Mouse (Mus musculus): ENCODE data around the gene Muc5b. TPM values are rescaled to one million over a fixed set of nuclear protein-coding genes. Genes with fewer than 3 reads are reported as not detected.

Gene Muc5b
- polyA plus RNA-seq, 1 experiment, result under 0.01 TPM

DNA sequence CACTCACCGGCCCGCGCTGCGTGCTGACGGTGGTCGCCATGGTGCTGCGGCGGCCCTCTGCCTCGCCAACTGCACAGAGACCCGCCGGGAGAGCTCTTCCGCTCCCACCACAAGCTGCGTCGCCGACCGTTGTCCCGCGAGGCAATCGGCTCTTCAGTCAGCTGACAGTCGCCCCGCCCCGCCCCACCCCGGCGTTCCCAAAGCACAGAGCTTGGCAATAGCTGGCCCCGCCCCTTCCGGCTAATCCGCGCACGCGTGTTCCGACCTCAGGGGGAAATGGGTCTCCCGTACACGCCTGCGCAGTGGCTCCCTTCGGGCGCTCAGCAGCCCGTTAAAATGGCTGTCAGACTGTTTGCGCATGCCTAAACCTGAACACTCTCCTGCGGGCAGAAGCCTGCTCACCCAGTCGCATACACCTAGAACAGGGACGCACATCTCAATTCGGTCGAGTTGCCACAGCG is 63.4 kb downstream of the Muc5b start:
- H3K36me3 ChIP-seq (ENCODE audit: control insufficient read depth, insufficient read depth), result no peaks in the 10 kb centered on the region
- no peak for TF ChIP-seq MYOD1 (IDR thresholded peaks at IDR 0.05; ENCODE audit: control insufficient read depth, insufficient read length, low read depth)
- no peak for TF ChIP-seq CTCF (IDR thresholded peaks at IDR 0.05; ENCODE audit: control insufficient read depth, insufficient read depth, insufficient read length)
- TF ChIP-seq USF1 (IDR thresholded peaks at IDR 0.05; ENCODE audit: low read depth), result no peak
- TF ChIP-seq CEBPB (IDR thresholded peaks at IDR 0.05; ENCODE audit: low read depth), result no peak
- no peak for TF ChIP-seq MYOG (IDR thresholded peaks at IDR 0.05; ENCODE audit: control insufficient read depth, extremely low read depth, insufficient read length)
- TF ChIP-seq FOSL1 (IDR thresholded peaks at IDR 0.05; ENCODE audit: insufficient read depth, low read length, poor library complexity, severe bottlenecking), result no peak
- TF ChIP-seq MAX (IDR thresholded peaks at IDR 0.05), result no peak
- H3K79me2 ChIP-seq (ENCODE audit: control insufficient read depth, insufficient read depth), result peaks cover 48% of the 10 kb centered on the region
- peak overlapping the region; percentile 91 for H3ac ChIP-seq (ENCODE audit: control insufficient read depth, insufficient read length, low read depth)
- H3K4me3 ChIP-seq (ENCODE audit: insufficient read depth, poor library complexity, severe bottlenecking), result peak overlapping the region; percentile 71
- peaks cover 13% of the 10 kb centered on the region for H3K27me3 ChIP-seq (ENCODE audit: control insufficient read depth, insufficient read depth, insufficient read length)
- peaks cover 29% of the 10 kb centered on the region for H3K79me3 ChIP-seq (ENCODE audit: low read depth)

DNA sequence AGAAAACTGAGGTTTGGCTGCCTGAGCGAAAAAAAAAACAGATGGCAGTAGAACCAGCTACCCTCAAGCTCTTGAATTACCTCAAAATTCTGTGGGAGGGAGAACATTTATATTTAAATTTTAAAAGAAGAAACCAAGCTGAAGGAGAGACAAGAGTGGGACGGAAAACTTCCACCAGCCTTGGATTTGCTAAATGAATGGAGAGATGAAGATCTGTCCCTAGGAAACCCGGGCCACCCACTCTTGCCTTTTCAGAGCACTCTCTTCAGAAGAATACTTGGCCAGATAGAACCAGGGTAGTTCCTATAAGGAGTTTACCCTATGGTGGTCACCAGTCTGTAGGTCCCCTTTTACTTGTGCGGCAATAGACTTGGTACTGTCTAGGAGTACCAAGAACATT is 63.9 kb downstream of the Muc5b start:
- peaks cover 13% of the 10 kb centered on the region for H3K27me3 ChIP-seq (ENCODE audit: control insufficient read depth, insufficient read depth, insufficient read length)
- H3ac ChIP-seq (ENCODE audit: control insufficient read depth, insufficient read length, low read depth), result peak overlapping the region; percentile 19
- peaks cover 43% of the 10 kb centered on the region for H3K79me2 ChIP-seq (ENCODE audit: control insufficient read depth, insufficient read depth)
- H3K79me3 ChIP-seq (ENCODE audit: low read depth), result peaks cover 25% of the 10 kb centered on the region
- peak overlapping the region; percentile 71 for H3K4me3 ChIP-seq (ENCODE audit: insufficient read depth, poor library complexity, severe bottlenecking)
- no peaks in the 10 kb centered on the region for H3K36me3 ChIP-seq (ENCODE audit: control insufficient read depth, insufficient read depth)
- TF ChIP-seq CEBPB (IDR thresholded peaks at IDR 0.05; ENCODE audit: low read depth) (no peak), USF1 (IDR thresholded peaks at IDR 0.05; ENCODE audit: low read depth) (no peak), CTCF (IDR thresholded peaks at IDR 0.05; ENCODE audit: control insufficient read depth, insufficient read depth, insufficient read length) (no peak), MAX (IDR thresholded peaks at IDR 0.05) (no peak), MYOD1 (IDR thresholded peaks at IDR 0.05; ENCODE audit: control insufficient read depth, insufficient read length, low read depth) (no peak), MYOG (IDR thresholded peaks at IDR 0.05; ENCODE audit: control insufficient read depth, extremely low read depth, insufficient read length) (no peak), FOSL1 (IDR thresholded peaks at IDR 0.05; ENCODE audit: insufficient read depth, low read length, poor library complexity, severe bottlenecking) (no peak)

DNA sequence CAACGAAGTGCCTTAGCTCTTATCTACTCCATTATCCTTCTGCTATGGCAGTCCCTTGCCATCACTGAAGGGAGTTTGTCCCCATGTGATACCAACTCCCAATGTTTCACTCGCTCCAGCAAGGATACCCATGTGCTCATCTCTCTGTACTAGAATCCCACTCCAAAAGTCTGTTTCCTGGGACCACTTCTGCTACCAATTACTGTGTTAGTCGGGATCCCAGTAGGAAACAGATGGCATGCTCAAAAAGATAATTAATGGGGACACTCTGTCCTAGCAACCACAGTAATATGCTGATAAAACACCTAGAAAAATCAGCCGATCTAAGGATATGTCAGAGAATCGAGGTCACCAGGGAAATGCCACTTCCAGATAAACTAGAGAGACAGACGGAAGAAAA is 69.7 kb downstream of the Muc5b start:
- no peaks in the 10 kb centered on the region for H3K79me2 ChIP-seq (ENCODE audit: control insufficient read depth, insufficient read depth)
- H3K79me3 ChIP-seq (ENCODE audit: low read depth), result no peaks in the 10 kb centered on the region
- H3ac ChIP-seq (ENCODE audit: control insufficient read depth, insufficient read length, low read depth), result no peak overlapping the region
- no peak for TF ChIP-seq USF1 (IDR thresholded peaks at IDR 0.05; ENCODE audit: low read depth)
- TF ChIP-seq CEBPB (IDR thresholded peaks at IDR 0.05; ENCODE audit: low read depth), result no peak
- TF ChIP-seq CTCF (IDR thresholded peaks at IDR 0.05; ENCODE audit: control insufficient read depth, insufficient read depth, insufficient read length), result no peak
- TF ChIP-seq MYOG (IDR thresholded peaks at IDR 0.05; ENCODE audit: control insufficient read depth, extremely low read depth, insufficient read length), result no peak
- no peak for TF ChIP-seq MAX (IDR thresholded peaks at IDR 0.05)
- no peak for TF ChIP-seq FOSL1 (IDR thresholded peaks at IDR 0.05; ENCODE audit: insufficient read depth, low read length, poor library complexity, severe bottlenecking)
- TF ChIP-seq MYOD1 (IDR thresholded peaks at IDR 0.05; ENCODE audit: control insufficient read depth, insufficient read length, low read depth), result no peak
- H3K36me3 ChIP-seq (ENCODE audit: control insufficient read depth, insufficient read depth), result no peaks in the 10 kb centered on the region
- no peak overlapping the region for H3K4me3 ChIP-seq (ENCODE audit: insufficient read depth, poor library complexity, severe bottlenecking)
- peaks cover 40% of the 10 kb centered on the region for H3K27me3 ChIP-seq (ENCODE audit: control insufficient read depth, insufficient read depth, insufficient read length)

DNA sequence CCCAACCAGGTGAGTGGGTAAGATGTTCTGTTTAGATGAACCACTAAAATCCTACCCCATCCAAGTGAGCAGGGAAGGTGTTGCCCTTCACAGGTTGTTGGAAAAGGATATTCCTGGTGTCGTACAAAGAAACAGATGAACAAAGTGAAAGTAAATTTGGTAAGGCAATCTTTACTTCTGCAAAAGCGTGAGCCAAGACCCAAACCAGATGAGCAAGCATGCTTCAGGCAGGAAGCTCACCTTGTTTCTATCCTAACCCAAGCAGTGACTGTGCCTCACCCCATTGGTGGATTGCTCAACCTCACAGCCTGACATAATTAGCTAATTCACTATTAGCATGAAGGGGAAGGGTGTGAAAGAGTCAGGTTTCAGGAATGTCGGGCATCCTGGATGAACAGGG is 72.4 kb downstream of the Muc5b start:
- Histone ChIP-seq H3K79me2 (ENCODE audit: control insufficient read depth, insufficient read depth) (no peaks in the 10 kb centered on the region), H3K27me3 (ENCODE audit: control insufficient read depth, insufficient read depth, insufficient read length) (peaks cover 32% of the 10 kb centered on the region), H3ac (ENCODE audit: control insufficient read depth, insufficient read length, low read depth) (no peak overlapping the region), H3K36me3 (ENCODE audit: control insufficient read depth, insufficient read depth) (no peaks in the 10 kb centered on the region), H3K4me3 (ENCODE audit: insufficient read depth, poor library complexity, severe bottlenecking) (no peak overlapping the region), H3K79me3 (ENCODE audit: low read depth) (no peaks in the 10 kb centered on the region)
- no peak for TF ChIP-seq CTCF (IDR thresholded peaks at IDR 0.05; ENCODE audit: control insufficient read depth, insufficient read depth, insufficient read length)
- no peak for TF ChIP-seq CEBPB (IDR thresholded peaks at IDR 0.05; ENCODE audit: low read depth)
- no peak for TF ChIP-seq MAX (IDR thresholded peaks at IDR 0.05)
- no peak for TF ChIP-seq FOSL1 (IDR thresholded peaks at IDR 0.05; ENCODE audit: insufficient read depth, low read length, poor library complexity, severe bottlenecking)
- no peak for TF ChIP-seq MYOG (IDR thresholded peaks at IDR 0.05; ENCODE audit: control insufficient read depth, extremely low read depth, insufficient read length)
- TF ChIP-seq USF1 (IDR thresholded peaks at IDR 0.05; ENCODE audit: low read depth), result no peak
- no peak for TF ChIP-seq MYOD1 (IDR thresholded peaks at IDR 0.05; ENCODE audit: control insufficient read depth, insufficient read length, low read depth)

DNA sequence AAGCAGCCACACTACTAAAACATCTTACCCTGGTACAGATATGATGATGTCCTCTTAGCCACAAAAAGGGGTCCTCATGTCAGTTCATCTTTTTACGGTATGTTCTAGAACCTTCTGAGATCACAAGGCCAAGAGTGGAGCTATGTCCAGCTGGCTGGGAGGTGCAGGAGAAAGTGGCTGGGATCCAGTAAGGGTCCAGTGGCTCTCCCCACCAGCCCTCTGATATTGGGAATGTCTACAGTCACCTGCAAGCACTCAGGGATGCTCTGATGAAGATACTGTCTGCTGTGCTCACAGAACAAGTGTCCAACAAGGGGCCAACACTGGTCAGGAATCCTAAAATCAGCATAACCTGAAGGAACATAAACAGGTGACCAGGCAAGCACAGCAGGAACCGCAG is 79.5 kb downstream of the Muc5b start, which contains the start of gene Tollip:
TSS of gene Tollip (minus strand) at position 101 of the 400 bp plus-strand sequence.
- no peaks in the 10 kb centered on the region for H3K79me2 ChIP-seq (ENCODE audit: control insufficient read depth, insufficient read depth)
- no peak for TF ChIP-seq USF1 (IDR thresholded peaks at IDR 0.05; ENCODE audit: low read depth)
- no peak for TF ChIP-seq FOSL1 (IDR thresholded peaks at IDR 0.05; ENCODE audit: insufficient read depth, low read length, poor library complexity, severe bottlenecking)
- no peak for TF ChIP-seq CEBPB (IDR thresholded peaks at IDR 0.05; ENCODE audit: low read depth)
- no peak for TF ChIP-seq CTCF (IDR thresholded peaks at IDR 0.05; ENCODE audit: control insufficient read depth, insufficient read depth, insufficient read length)
- TF ChIP-seq MYOD1 (IDR thresholded peaks at IDR 0.05; ENCODE audit: control insufficient read depth, insufficient read length, low read depth), result no peak
- no peak for TF ChIP-seq MYOG (IDR thresholded peaks at IDR 0.05; ENCODE audit: control insufficient read depth, extremely low read depth, insufficient read length)
- no peak for TF ChIP-seq MAX (IDR thresholded peaks at IDR 0.05)
- no peak within 1 kb of the TSS for H3ac ChIP-seq (ENCODE audit: control insufficient read depth, insufficient read length, low read depth)

More for the DNA sequence above, 79.5 kb downstream of the Muc5b start, which contains the start of gene Tollip:
- no peak within 1 kb of the TSS for H3K4me3 ChIP-seq (ENCODE audit: insufficient read depth, poor library complexity, severe bottlenecking)
- no peaks in the 10 kb centered on the region for H3K79me3 ChIP-seq (ENCODE audit: low read depth)
- no peaks in the 10 kb centered on the region for H3K36me3 ChIP-seq (ENCODE audit: control insufficient read depth, insufficient read depth)
- peaks cover 10% of the 10 kb centered on the region for H3K27me3 ChIP-seq (ENCODE audit: control insufficient read depth, insufficient read depth, insufficient read length)

Other genes with a start within 250 kb of the Muc5b start
- 0.27 TPM for gene Muc6, start 183.8 kb upstream of the Muc5b start, polyA plus RNA-seq (2012; fragmentation: generic; extraction: Trizol)
- gene Muc2, start 148.7 kb upstream of the Muc5b start, polyA plus RNA-seq (2012; fragmentation: generic; extraction: Trizol), result 0.02 TPM
- under 0.01 TPM for gene Muc5ac, start 50.1 kb upstream of the Muc5b start, polyA plus RNA-seq (2012; fragmentation: generic; extraction: Trizol)
- 29.5 TPM for gene Tollip, start 79.4 kb downstream of the Muc5b start, polyA plus RNA-seq (2012; fragmentation: generic; extraction: Trizol)
- 0.05 TPM for gene Brsk2, start 110.7 kb downstream of the Muc5b start, polyA plus RNA-seq (2012; fragmentation: generic; extraction: Trizol)
- gene Mob2, start 222.0 kb downstream of the Muc5b start, polyA plus RNA-seq (2012; fragmentation: generic; extraction: Trizol), result 27.5 TPM